Mouse (Mus musculus): ENCODE results near the gene Ddx23. TPM values are rescaled to one million over a fixed set of nuclear protein-coding genes. Genes with fewer than 3 reads are reported as not detected.

Gene Ddx23
- polyA plus RNA-seq, 1 experiment = 53.4 TPM

- Histone ChIP-seq H3K4me3 (ENCODE audit: insufficient read depth, low read length) (peak overlapping the region; percentile 71), H3K4me1 (ENCODE audit: control insufficient read depth, insufficient read depth, low read length) (peaks cover 5% of the 10 kb centered on the region; the same call in 1 of the 2 replicates), H3K27ac (ENCODE audit: insufficient read depth, low read length) (peak overlapping the region; percentile 54; the same call in 1 of the 2 replicates)
- TF ChIP-seq CTCF (IDR thresholded peaks at IDR 0.05; ENCODE audit: extremely low read depth, insufficient read depth, low read length) (no peak), POLR2A (IDR thresholded peaks at IDR 0.05; ENCODE audit: extremely low read depth, insufficient read depth, low read length) (peak; percentile 47; the same call in 1 of the 2 replicates)
Observed at GRCm38 (mm10) chr15:98636517-98636916, 26.2 kb downstream of the Ddx23 start.

GRCm38 (mm10) chr15:98635291-98635841 is 27.3 kb downstream of the Ddx23 start:
- peaks cover 5% of the 10 kb centered on the region; the same call in 1 of the 2 replicates for H3K4me1 ChIP-seq (ENCODE audit: control insufficient read depth, insufficient read depth, low read length)
- no peak for TF ChIP-seq POLR2A (IDR thresholded peaks at IDR 0.05; ENCODE audit: extremely low read depth, insufficient read depth, low read length)
- TF ChIP-seq CTCF (IDR thresholded peaks at IDR 0.05; ENCODE audit: extremely low read depth, insufficient read depth, low read length) = no peak

DNA sequence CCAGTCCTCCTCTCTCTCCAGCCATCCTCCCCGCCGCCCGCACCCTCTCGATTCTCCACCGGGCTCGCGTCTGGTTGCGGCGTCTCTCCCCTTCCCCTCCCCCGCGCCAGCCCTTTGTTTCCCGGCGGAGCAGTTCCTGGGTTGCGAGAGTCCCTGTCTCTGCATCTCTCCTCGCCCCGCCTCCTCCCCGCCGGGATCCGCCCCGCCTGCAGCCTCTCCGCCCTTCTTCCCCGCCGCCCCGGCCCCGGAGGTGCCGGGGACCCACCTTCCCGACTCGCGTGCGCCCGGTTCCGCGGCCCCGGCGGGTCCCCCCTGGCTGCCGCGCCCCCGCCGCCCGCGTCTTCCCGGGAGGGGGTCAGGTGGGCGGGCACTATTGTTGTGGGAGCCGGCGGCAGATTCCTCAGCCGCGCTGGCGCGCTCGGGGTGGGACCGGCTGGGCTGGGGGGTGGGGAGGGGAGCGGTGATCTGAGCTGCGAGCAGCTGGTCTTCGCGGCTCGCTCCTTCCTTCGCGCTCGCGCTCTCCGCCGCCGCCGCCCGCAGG is 28.1 kb downstream of the Ddx23 start:
- Histone ChIP-seq H3K27ac (ENCODE audit: insufficient read depth, low read length) (no peak overlapping the region), H3K4me3 (ENCODE audit: insufficient read depth, low read length) (peak overlapping the region; percentile 71), H3K4me1 (ENCODE audit: control insufficient read depth, insufficient read depth, low read length) (peaks cover 3% of the 10 kb centered on the region; the same call in 1 of the 2 replicates)
- TF ChIP-seq POLR2A (IDR thresholded peaks at IDR 0.05; ENCODE audit: extremely low read depth, insufficient read depth, low read length) (peak; percentile 47; the same call in 1 of the 2 replicates), CTCF (IDR thresholded peaks at IDR 0.05; ENCODE audit: extremely low read depth, insufficient read depth, low read length) (no peak)

More at GRCm38 (mm10) chr15:98635291-98635841, 27.3 kb downstream of the Ddx23 start:
- peak overlapping the region; percentile 54 for H3K27ac ChIP-seq (ENCODE audit: insufficient read depth, low read length)
- H3K4me3 ChIP-seq (ENCODE audit: insufficient read depth, low read length) = peak overlapping the region; percentile 71

DNA sequence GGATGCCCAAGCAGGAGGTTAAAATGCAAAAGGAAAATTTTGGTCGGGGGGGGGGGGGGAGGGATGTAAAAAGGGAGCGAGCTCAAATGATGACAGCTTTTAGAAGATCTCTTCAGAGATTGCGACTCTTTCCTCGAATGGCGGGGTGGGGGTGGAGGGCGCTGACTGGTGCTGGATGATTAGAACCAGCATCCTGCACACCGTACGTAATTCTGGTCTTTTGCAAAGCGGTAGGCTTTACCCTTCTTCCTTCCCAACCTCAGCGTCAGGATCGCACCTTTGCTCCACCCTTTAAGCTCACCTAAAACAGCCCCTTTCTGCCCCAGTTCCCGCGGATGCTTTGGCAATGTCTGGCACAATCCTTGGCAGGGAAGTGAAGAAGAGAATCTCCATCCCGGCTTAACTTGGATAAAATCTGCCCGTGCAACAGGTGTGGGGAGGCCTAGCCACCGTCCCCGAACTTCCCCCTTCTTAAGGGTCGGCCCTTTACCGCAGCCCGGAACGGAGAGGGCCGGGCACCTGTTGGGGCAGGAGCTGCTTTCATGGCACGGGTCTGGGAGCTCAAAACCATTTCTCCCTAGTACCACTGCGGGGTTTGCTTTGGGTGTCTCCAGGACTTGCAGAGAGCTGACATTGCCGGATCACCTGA is 28.7 kb downstream of the Ddx23 start:
- no peak overlapping the region for H3K27ac ChIP-seq (ENCODE audit: insufficient read depth, low read length)
- peaks cover 7% of the 10 kb centered on the region; the same call in 1 of the 2 replicates for H3K4me1 ChIP-seq (ENCODE audit: control insufficient read depth, insufficient read depth, low read length)
- H3K4me3 ChIP-seq (ENCODE audit: insufficient read depth, low read length) = peak overlapping the region; percentile 71
- no peak for TF ChIP-seq POLR2A (IDR thresholded peaks at IDR 0.05; ENCODE audit: extremely low read depth, insufficient read depth, low read length)

DNA sequence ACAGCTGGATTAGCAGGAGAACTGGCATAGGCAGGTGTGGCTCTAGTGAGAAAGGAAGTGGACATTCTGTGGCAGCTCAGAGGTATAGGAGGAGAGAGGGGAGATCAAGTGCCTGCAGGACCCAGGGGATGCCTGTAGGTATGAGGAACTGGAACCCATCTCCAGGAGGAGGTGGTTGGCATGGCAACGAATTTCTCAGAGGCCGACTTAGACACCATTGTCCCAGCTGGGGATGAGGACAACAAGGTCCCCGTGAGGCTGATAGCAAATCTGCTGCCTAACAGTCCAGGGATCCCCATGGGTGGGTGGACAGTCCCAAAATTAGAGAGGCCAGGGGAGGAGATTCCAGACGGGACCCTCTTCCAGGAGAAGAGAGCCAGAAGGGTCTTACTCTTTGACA is 29.8 kb downstream of the Ddx23 start:
- Histone ChIP-seq H3K4me1 (ENCODE audit: control insufficient read depth, insufficient read depth, low read length) (peaks cover 7% of the 10 kb centered on the region; the same call in 1 of the 2 replicates), H3K4me3 (ENCODE audit: insufficient read depth, low read length) (peak overlapping the region; percentile 71), H3K27ac (ENCODE audit: insufficient read depth, low read length) (no peak overlapping the region)
- TF ChIP-seq POLR2A (IDR thresholded peaks at IDR 0.05; ENCODE audit: extremely low read depth, insufficient read depth, low read length) (no peak), CTCF (IDR thresholded peaks at IDR 0.05; ENCODE audit: extremely low read depth, insufficient read depth, low read length) (no peak)

GRCm38 (mm10) chr15:98632107-98632744 is 30.5 kb downstream of the Ddx23 start:
- Histone ChIP-seq H3K4me3 (ENCODE audit: insufficient read depth, low read length) (peak overlapping the region; percentile 71), H3K4me1 (ENCODE audit: control insufficient read depth, insufficient read depth, low read length) (peaks cover 5% of the 10 kb centered on the region; the same call in 1 of the 2 replicates), H3K27ac (ENCODE audit: insufficient read depth, low read length) (no peak overlapping the region)
- TF ChIP-seq CTCF (IDR thresholded peaks at IDR 0.05; ENCODE audit: extremely low read depth, insufficient read depth, low read length) = no peak
- TF ChIP-seq POLR2A (IDR thresholded peaks at IDR 0.05; ENCODE audit: extremely low read depth, insufficient read depth, low read length) = peak; percentile 41; the same call in 1 of the 2 replicates

DNA sequence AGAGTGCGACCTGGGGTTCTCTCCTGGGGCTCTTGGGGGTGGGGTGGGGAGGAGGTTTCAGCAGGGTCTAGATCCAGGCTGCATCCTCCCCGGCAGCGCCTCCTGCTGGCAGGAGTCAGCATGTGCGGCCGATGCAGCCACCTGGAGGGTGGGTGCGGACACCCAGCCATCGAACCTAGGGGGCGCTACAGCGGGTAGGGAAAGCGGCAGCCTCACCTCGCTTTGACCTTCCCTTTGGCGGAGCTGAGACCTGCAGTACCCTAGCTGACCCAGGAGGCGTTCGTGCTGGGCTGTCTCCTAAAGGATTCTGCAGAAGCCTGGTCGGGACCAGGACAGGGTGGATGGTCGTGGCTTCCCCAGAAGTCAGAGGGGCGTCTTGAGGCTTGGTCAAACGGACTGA is 31.2 kb downstream of the Ddx23 start:
- Histone ChIP-seq H3K4me3 (ENCODE audit: insufficient read depth, low read length) (peak overlapping the region; percentile 71; the same call in 1 of the 2 replicates), H3K27ac (ENCODE audit: insufficient read depth, low read length) (no peak overlapping the region), H3K4me1 (ENCODE audit: control insufficient read depth, insufficient read depth, low read length) (peaks cover 4% of the 10 kb centered on the region; the same call in 1 of the 2 replicates)
- TF ChIP-seq POLR2A (IDR thresholded peaks at IDR 0.05; ENCODE audit: extremely low read depth, insufficient read depth, low read length) (no peak), CTCF (IDR thresholded peaks at IDR 0.05; ENCODE audit: extremely low read depth, insufficient read depth, low read length) (peak; percentile 58)

DNA sequence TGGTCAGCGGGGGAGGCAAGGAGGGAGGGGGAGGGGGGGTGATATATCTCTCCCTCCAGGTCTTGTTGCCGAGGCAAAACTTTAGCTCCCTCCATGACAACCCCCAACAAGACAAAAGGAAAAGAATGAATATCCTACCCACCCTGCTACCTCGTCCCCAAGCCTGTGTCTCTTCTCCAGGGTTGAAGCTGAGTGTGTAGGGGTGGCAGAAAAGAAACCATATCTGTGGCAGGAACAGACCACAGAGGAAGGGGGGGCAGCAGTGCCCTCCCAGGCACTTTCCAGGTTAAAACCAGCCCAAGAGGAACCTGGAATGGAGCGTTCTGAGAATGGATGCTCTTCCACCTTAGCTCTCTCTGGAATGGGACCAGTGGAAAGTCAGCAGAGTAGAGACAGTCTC is 32.2 kb downstream of the Ddx23 start, which contains the start of gene Cacnb3:
TSS of gene Cacnb3 (plus strand) at position 301 of the 400 bp plus-strand sequence.
- peak within 1 kb of the TSS; percentile 71; the same call in 1 of the 2 replicates for H3K4me3 ChIP-seq (ENCODE audit: insufficient read depth, low read length)
- no peak within 1 kb of the TSS for H3K27ac ChIP-seq (ENCODE audit: insufficient read depth, low read length)

DNA sequence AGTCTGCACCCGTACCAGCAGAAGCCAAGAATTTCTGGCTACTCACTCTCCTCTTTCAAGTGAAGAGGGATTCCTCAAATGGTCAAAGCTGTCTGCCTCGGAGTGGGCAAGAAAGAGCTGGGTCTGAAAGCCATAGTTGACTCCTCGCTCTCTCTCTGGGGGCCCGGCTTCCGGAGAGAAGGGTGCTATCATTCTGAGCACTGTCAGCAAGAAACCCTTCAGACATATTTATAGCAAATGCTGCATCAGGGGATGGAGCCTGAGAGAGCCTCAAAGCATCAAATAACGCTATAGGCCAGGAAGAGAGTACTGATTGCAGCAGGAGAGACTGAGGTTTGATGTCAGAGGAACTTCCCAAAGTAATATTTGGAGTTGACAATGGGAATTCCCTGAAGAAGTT is 33.2 kb downstream of the Ddx23 start:
- TF ChIP-seq CTCF (IDR thresholded peaks at IDR 0.05; ENCODE audit: extremely low read depth, insufficient read depth, low read length) (no peak), POLR2A (IDR thresholded peaks at IDR 0.05; ENCODE audit: extremely low read depth, insufficient read depth, low read length) (no peak)
- Histone ChIP-seq H3K27ac (ENCODE audit: insufficient read depth, low read length) (no peak overlapping the region), H3K4me1 (ENCODE audit: control insufficient read depth, insufficient read depth, low read length) (peaks cover 4% of the 10 kb centered on the region; the same call in 1 of the 2 replicates), H3K4me3 (ENCODE audit: insufficient read depth, low read length) (no peak overlapping the region)

More for the DNA sequence above, 32.2 kb downstream of the Ddx23 start, which contains the start of gene Cacnb3:
- H3K4me1 ChIP-seq (ENCODE audit: control insufficient read depth, insufficient read depth, low read length) = peaks cover 4% of the 10 kb centered on the region; the same call in 1 of the 2 replicates
- TF ChIP-seq CTCF (IDR thresholded peaks at IDR 0.05; ENCODE audit: extremely low read depth, insufficient read depth, low read length) (no peak), POLR2A (IDR thresholded peaks at IDR 0.05; ENCODE audit: extremely low read depth, insufficient read depth, low read length) (no peak)
